Mouse (Mus musculus) midbrain, postnatal 0 days (tissue): ENCODE results near the gene Hrct1. TPM values are rescaled to one million over a fixed set of nuclear protein-coding genes. Genes with fewer than 3 reads are reported as not detected.

ENCODE experiments used
- ATAC-seq: fragments of 200-750 bp; cut with Nextera tagmentation; 2 replicates; pipeline ENCODE4 v1.8.0; 2017; ENCODE audit warnings: moderate number of reproducible peaks, mild to moderate bottlenecking, moderate TSS enrichment, moderate library complexity; ENCODE audit not compliant: low FRiP score
- DNase-seq: peaks from one replicate; pipeline ENCODE4 v3.0.0-alpha.2; 2015; ENCODE audit warnings: low spot score
- H3K27ac ChIP-seq: fragments of 300-500 bp; sonication (generic); 2 replicates; pipeline ENCODE4 v1.5.1; 2014; ENCODE audit warnings: low read depth, mild to moderate bottlenecking, low read length, mixed read lengths
- H3K27me3 ChIP-seq: fragments of 300-500 bp; sonication (generic); 2 replicates; pipeline ENCODE4 v1.6.1; 2014; ENCODE audit warnings: low read length, control low read depth, mixed read lengths; ENCODE audit not compliant: insufficient read depth
- H3K36me3 ChIP-seq: fragments of 300-500 bp; sonication (generic); 2 replicates; pipeline ENCODE4 v1.6.1; 2014; ENCODE audit warnings: low read length, control low read depth, mixed read lengths; ENCODE audit not compliant: insufficient read depth
- H3K4me1 ChIP-seq: fragments of 300-500 bp; sonication (generic); 2 replicates; pipeline ENCODE4 v1.6.1; 2014; ENCODE audit warnings: mild to moderate bottlenecking, control low read depth, antibody characterized with exemption, low read length, mixed read lengths; ENCODE audit not compliant: insufficient read depth
- H3K4me2 ChIP-seq: fragments of 300-500 bp; sonication (generic); 2 replicates; pipeline ENCODE4 v1.6.1; 2014; ENCODE audit warnings: low read depth, mild to moderate bottlenecking, low read length, mixed read lengths; ENCODE audit not compliant: poor library complexity, severe bottlenecking
- H3K4me3 ChIP-seq: fragments of 300-500 bp; sonication (generic); 2 replicates; pipeline ENCODE4 v1.5.1; 2014; ENCODE audit warnings: low read depth, mild to moderate bottlenecking, low read length, moderate library complexity
- H3K9ac ChIP-seq: fragments of 300-500 bp; sonication (generic); replicated peaks from 2 replicates; pipeline ENCODE4 v1.6.1; 2014; ENCODE audit warnings: mild to moderate bottlenecking, low read length, moderate library complexity, mixed read lengths; ENCODE audit not compliant: poor library complexity, severe bottlenecking
- H3K9me3 ChIP-seq: fragments of 300-500 bp; sonication (generic); 2 replicates; pipeline ENCODE4 v1.6.1; 2016; ENCODE audit warnings: low read length, control low read depth
- CTCF ChIP-seq: IDR thresholded peaks from 2 replicates; pipeline ENCODE4 v1.5.1; 2016; ENCODE audit warnings: antibody characterized with exemption, mild to moderate bottlenecking
- WGBS: fragments of 180-500 bp; shearing (Covaris S2); extraction: QIAGEN DNeasy Blood & Tissue Kit; methylation state at CpG from one replicate; pipeline ENCODE4 v1.1.7; 2014; 5-methylcytosine and 5-hydroxymethylcytosine counted together
- polyA plus RNA-seq: library from polyadenylated mRNA; unstranded; fragments of >200 nt; fragmentation: Nextera tagmentation; extraction: Ambion mirVana; gene quantifications from 2 replicates; pipeline ENCODE4 v1.2.1, GENCODE M21; 2015
- total RNA-seq: library from RNA; depleted of rRNA; stranded (reverse); fragments of >200 nt; gene quantifications from 2 replicates; pipeline ENCODE4 v1.2.3, GENCODE M21; 2014

Hrct1 gene
- total and polyA plus RNA-seq, 2 experiments from 2014 or later = 0.72 to 1.1 TPM

DNA sequence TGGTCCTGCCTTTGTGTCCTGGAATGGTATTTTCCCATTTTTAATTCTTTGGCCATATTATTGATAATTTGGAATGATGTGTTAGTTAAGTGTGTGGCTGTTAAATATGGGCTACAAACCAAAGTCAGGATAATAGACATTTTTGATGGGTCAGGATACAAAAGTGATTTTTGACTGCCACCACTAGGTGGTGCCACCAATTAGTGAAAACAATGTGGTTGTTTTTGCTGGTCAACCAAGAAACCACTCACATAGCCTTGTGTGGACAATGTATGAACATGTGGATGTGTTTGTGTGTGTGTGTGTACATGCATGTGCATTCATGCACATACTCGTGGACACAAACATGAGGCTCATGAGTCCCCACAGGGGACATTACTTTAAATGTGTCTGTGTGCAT lies 2.2 kb upstream of the Hrct1 start:
- H3K4me2 ChIP-seq = no peak overlapping the region
- no peaks in the 10 kb centered on the region for H3K9me3 ChIP-seq
- DNase-seq (peak; percentile 44), ATAC-seq (no peak)
- no peaks in the 10 kb centered on the region for H3K36me3 ChIP-seq
- H3K27ac ChIP-seq = no peak overlapping the region
- peak; percentile 76 for TF ChIP-seq CTCF
- no peak overlapping the region for H3K9ac ChIP-seq
- H3K27me3 ChIP-seq = no peaks in the 10 kb centered on the region
- no peak overlapping the region for H3K4me3 ChIP-seq
- H3K4me1 ChIP-seq = no peaks in the 10 kb centered on the region
- 33% methylated on average over 1 of the region's 1 CpGs for WGBS

DNA sequence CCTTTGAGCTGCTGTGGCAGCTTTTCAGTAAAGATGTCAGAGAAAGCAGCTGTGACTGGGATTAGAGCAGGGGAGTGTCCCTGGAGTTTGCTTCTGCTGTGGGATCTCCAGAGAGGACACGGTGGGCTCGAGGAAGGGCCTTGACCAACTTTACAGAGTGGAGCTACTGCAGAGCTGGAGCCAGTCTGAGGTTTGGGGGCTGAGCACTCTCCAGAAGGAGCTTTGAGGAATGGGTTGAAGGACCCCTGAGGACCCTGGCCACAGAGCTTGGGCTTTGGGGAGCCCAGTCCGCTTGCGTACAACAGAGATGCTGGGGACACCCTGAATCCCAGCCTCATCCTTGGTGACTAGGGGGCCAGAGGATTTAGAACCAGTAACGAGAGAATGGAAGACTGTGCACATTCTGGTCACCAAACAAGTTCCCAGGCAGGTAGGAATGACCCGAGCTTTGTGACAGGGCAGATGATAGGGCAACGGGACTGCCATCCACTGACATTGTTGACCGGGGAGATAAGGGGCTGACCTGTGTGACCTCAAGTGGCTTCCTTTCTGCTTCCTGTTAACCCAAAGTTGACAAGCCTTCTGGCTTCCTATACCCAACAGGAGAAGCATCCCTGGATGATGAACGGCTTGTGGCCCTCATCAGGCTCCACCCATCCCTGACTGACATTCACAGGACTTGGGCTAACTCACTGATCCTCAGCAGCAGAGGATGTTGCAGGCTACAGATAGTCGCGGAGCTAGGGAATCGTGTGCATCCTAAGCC lies 577 bp upstream of the Hrct1 start:
- Histone ChIP-seq H3K4me1 (no peaks in the 10 kb centered on the region), H3K27ac (no peak overlapping the region), H3K9me3 (no peaks in the 10 kb centered on the region), H3K9ac (no peak overlapping the region), H3K4me2 (no peak overlapping the region), H3K4me3 (no peak overlapping the region), H3K27me3 (no peaks in the 10 kb centered on the region), H3K36me3 (no peaks in the 10 kb centered on the region)
- DNase-seq = no peak
- ATAC-seq = no peak
- 77% methylated on average over 12 of the region's 12 CpGs for WGBS
- TF ChIP-seq CTCF = no peak

DNA sequence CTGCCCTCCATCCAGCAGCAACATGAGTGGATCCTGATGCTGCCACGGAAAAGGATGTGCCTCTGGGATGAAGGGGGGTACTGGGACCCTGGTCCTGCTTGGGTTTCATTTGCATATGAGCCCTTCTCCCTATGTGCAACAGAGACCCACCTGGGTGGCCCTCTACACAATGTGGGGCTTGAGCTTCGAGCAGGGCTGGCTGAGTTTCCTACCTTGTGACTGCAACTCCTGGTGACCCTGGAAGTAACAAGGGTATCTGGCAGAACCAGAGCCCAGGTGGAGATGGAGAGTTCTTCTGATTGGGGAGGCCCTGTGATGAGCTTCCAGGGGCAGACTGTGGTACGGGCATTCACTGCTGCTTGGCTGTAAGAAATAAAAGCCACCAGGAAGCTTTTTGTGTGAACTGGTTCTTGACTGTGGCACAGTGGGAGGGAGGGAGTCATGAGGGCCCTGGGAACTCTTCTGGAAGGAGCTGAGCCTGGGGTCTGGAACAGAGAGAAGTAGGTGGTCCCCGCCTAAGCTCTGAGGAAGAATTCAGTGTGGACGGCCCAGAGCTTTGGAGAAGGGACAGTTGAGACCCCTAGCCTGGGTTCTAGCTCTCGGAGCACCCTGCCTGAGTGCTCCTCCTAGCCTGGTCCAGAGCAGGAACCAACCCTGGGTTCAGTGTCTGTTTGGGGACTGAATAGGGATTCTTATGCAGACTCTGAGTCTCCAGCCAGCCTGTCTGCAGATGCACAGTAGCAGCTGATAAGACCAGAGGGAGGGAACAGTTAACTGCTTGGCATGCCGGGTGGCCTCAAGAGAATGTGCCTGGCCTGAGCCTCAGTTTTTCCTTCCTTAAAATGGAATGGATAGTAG lies 959 bp downstream of the Hrct1 start:
- WGBS = 68% methylated on average over 7 of the region's 7 CpGs
- H3K4me3 ChIP-seq = no peak overlapping the region
- no peaks in the 10 kb centered on the region for H3K36me3 ChIP-seq
- no peaks in the 10 kb centered on the region for H3K27me3 ChIP-seq
- no peak overlapping the region for H3K9ac ChIP-seq
- H3K9me3 ChIP-seq = no peaks in the 10 kb centered on the region
- ATAC-seq (no peak), DNase-seq (no peak)
- no peaks in the 10 kb centered on the region for H3K4me1 ChIP-seq
- no peak overlapping the region for H3K4me2 ChIP-seq
- no peak for TF ChIP-seq CTCF
- peak overlapping the region; percentile 7; the same call in 1 of the 2 replicates for H3K27ac ChIP-seq

DNA sequence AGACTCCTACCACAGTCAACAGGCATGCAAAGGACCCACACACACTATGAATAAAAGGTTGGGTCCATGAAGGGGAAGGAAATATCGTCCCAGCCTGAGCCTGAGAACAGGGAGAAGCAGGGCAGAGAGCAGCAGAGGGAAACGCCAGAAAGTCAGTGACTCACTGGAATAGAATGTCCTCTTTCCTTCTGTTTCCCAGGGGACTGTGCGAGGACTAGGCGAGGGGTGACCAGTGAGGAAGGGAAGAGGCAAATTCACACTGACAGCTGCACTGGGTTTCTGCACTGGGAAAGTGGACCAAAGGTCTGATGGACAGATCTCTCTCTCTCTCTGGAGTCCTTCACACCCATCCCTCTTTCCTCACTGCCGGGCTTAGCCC lies 1.6 kb downstream of the Hrct1 start:
- Histone ChIP-seq H3K4me3 (no peak overlapping the region), H3K27me3 (no peaks in the 10 kb centered on the region), H3K9me3 (no peaks in the 10 kb centered on the region), H3K4me2 (no peak overlapping the region), H3K4me1 (no peaks in the 10 kb centered on the region), H3K36me3 (no peaks in the 10 kb centered on the region), H3K9ac (no peak overlapping the region), H3K27ac (no peak overlapping the region)
- DNase-seq = no peak
- TF ChIP-seq CTCF = no peak
- 74% methylated on average over 5 of the region's 5 CpGs for WGBS
- ATAC-seq = no peak

DNA sequence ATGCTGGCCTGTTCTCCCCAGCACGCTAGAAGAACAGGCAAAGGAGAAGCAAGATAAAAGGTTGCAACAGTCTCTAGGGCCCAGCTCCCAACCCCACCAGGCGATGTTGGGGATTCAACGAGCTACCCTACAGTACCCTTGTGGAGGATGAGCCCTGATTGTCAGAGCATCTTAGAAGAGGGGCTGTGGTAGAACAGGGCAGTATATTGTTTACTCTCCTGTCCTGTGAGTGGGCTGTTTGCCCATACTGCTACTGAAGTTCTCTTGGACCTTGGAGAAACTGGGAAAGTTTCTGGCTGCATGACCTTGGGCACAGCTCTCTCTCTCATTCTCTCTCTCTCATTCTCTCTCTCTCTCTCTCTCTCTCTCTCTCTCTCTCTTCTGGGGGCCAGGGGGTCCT lies 2.1 kb downstream of the Hrct1 start:
- no peak for ATAC-seq
- no peak for DNase-seq
- Histone ChIP-seq H3K27ac (no peak overlapping the region), H3K27me3 (no peaks in the 10 kb centered on the region), H3K36me3 (no peaks in the 10 kb centered on the region), H3K9ac (no peak overlapping the region), H3K4me2 (no peak overlapping the region), H3K4me1 (no peaks in the 10 kb centered on the region), H3K9me3 (no peaks in the 10 kb centered on the region), H3K4me3 (no peak overlapping the region)
- WGBS = 80% methylated on average over 3 of the region's 3 CpGs
- TF ChIP-seq CTCF = no peak
